Mouse (Mus musculus) embryonic facial prominence, embryonic 14.5 days (tissue): ENCODE measurements around the gene Arhgef3. TPM values are rescaled to one million over a fixed set of nuclear protein-coding genes. Genes with fewer than 3 reads are reported as not detected.

Experiments
- ATAC-seq: fragments of 200-750 bp; cut with Nextera tagmentation; 2 replicates; pipeline ENCODE4 v1.8.0; 2017; ENCODE audit warnings: low read depth, moderate number of reproducible peaks, moderate TSS enrichment
- DNase-seq: peaks from one replicate; pipeline ENCODE4 v3.0.0-alpha.2; 2015; ENCODE audit warnings: low spot score
- H3K27ac ChIP-seq: fragments of 300-500 bp; sonication (generic); replicated peaks from 2 replicates; pipeline ENCODE4 v1.5.1; 2014; ENCODE audit warnings: low read depth, mild to moderate bottlenecking, low read length, moderate library complexity
- H3K27me3 ChIP-seq: fragments of 300-500 bp; sonication (generic); replicated peaks from 2 replicates; pipeline ENCODE4 v1.6.1; 2014; ENCODE audit warnings: low read length; ENCODE audit not compliant: control insufficient read depth, insufficient read depth
- H3K36me3 ChIP-seq: fragments of 300-500 bp; sonication (generic); 2 replicates; pipeline ENCODE4 v1.6.1; 2014; ENCODE audit warnings: low read length, mixed read lengths; ENCODE audit not compliant: control insufficient read depth, insufficient read depth
- H3K4me1 ChIP-seq: fragments of 300-500 bp; sonication (generic); 2 replicates; pipeline ENCODE4 v1.6.1; 2014; ENCODE audit warnings: antibody characterized with exemption, low read length; ENCODE audit not compliant: control insufficient read depth, insufficient read depth
- H3K4me2 ChIP-seq: fragments of 300-500 bp; sonication (generic); 2 replicates; pipeline ENCODE4 v1.6.1; 2014; ENCODE audit warnings: low read depth, mild to moderate bottlenecking, low read length, moderate library complexity, mixed read lengths
- H3K4me3 ChIP-seq: fragments of 300-500 bp; sonication (generic); 2 replicates; pipeline ENCODE4 v1.5.1; 2014; ENCODE audit warnings: low read depth, mild to moderate bottlenecking, low read length
- H3K9ac ChIP-seq: fragments of 300-500 bp; sonication (generic); 2 replicates; pipeline ENCODE4 v1.6.1; 2014; ENCODE audit warnings: low read depth, mild to moderate bottlenecking, low read length, moderate library complexity, mixed read lengths
- H3K9me3 ChIP-seq: fragments of 300-500 bp; sonication (generic); 2 replicates; pipeline ENCODE4 v1.6.1; 2016; ENCODE audit warnings: low read length; ENCODE audit not compliant: control insufficient read depth
- WGBS: fragments of 180-500 bp; shearing (Covaris S2); extraction: QIAGEN DNeasy Blood & Tissue Kit; methylation state at CpG from one replicate; pipeline ENCODE4 v1.1.7; 2014; 5-methylcytosine and 5-hydroxymethylcytosine counted together
- polyA plus RNA-seq: library from polyadenylated mRNA; unstranded; fragments of >200 nt; fragmentation: Nextera tagmentation; extraction: Ambion mirVana; gene quantifications from 2 replicates; pipeline ENCODE4 v1.2.1, GENCODE M21; 2014

Arhgef3 gene
- polyA plus RNA-seq, 1 experiment from 2014 or later: 15.3 TPM

DNA sequence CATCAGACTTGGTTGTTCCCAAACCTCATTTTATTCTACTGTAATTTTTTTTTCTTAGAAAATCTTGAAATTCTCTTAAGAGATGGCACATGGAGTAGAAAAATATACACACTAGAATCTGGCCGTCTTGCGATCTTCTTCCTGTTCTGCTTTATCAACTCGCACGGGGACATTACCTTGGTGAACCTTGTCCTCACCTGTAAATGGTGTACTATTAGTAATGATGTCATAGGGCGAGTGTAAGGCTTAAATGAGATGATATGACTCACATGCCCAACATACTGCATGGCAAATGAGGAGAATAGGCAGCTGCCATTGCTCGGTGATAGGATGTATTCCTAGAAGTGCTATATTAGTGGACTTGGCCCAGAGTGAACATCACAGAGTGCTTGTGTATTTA is 49.9 kb downstream of the Arhgef3 start:
- H3K36me3 ChIP-seq: no peaks in the 10 kb centered on the region
- ATAC-seq (no peak), DNase-seq (no peak)
- H3K4me1 ChIP-seq: no peaks in the 10 kb centered on the region
- H3K9me3 ChIP-seq: no peaks in the 10 kb centered on the region
- H3K27me3 ChIP-seq: no peaks in the 10 kb centered on the region
- no peak overlapping the region for H3K27ac ChIP-seq
- H3K4me3 ChIP-seq: no peak overlapping the region
- H3K9ac ChIP-seq: no peak overlapping the region
- WGBS: 89% methylated on average over 6 of the region's 6 CpGs
- H3K4me2 ChIP-seq: no peak overlapping the region

- WGBS: 70% methylated on average over 8 of the region's 8 CpGs
- Histone ChIP-seq H3K36me3 (no peaks in the 10 kb centered on the region), H3K27ac (no peak overlapping the region), H3K9me3 (no peaks in the 10 kb centered on the region), H3K4me1 (peaks cover 10% of the 10 kb centered on the region; the same call in 1 of the 2 replicates), H3K4me2 (no peak overlapping the region), H3K4me3 (no peak overlapping the region), H3K27me3 (no peaks in the 10 kb centered on the region), H3K9ac (no peak overlapping the region)
- ATAC-seq: peak; percentile 60; the same call in 1 of the 2 replicates
- DNase-seq: peak; percentile 63
Observed at GRCm38 (mm10) chr14:27166751-27167150, 52.1 kb downstream of the Arhgef3 start.

GRCm38 (mm10) chr14:27167177-27167576 is 52.5 kb downstream of the Arhgef3 start:
- H3K9me3 ChIP-seq: no peaks in the 10 kb centered on the region
- H3K4me1 ChIP-seq: peaks cover 10% of the 10 kb centered on the region
- H3K9ac ChIP-seq: no peak overlapping the region
- H3K27ac ChIP-seq: no peak overlapping the region
- DNase-seq (no peak), ATAC-seq (peak; percentile 44; the same call in 1 of the 2 replicates)
- no peak overlapping the region for H3K4me3 ChIP-seq
- H3K4me2 ChIP-seq: no peak overlapping the region
- H3K36me3 ChIP-seq: no peaks in the 10 kb centered on the region
- no peaks in the 10 kb centered on the region for H3K27me3 ChIP-seq
- WGBS: 81% methylated on average over 4 of the region's 4 CpGs

DNA sequence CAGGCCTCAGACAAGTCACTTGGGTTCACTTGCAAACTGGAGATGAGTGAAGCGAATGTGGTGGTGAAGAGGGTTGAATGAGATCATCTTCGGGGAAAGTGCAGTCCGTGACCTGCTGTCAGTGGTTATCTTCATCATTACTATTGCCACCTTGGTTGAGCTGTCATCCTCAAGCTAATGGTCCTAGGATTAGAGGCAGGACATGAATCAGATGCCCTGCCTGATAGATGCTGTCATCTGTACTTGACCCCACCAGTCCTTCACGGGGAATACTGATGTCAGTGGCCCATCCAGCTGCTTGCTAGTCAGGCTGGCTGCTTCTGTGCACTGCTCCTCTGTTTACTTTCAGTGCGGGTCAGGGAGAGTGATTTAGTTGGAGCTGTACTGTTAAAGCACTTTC is 53.7 kb downstream of the Arhgef3 start:
- Histone ChIP-seq H3K27me3 (no peaks in the 10 kb centered on the region), H3K4me3 (no peak overlapping the region), H3K4me2 (no peak overlapping the region), H3K27ac (no peak overlapping the region), H3K4me1 (peaks cover 10% of the 10 kb centered on the region), H3K36me3 (no peaks in the 10 kb centered on the region), H3K9me3 (no peaks in the 10 kb centered on the region), H3K9ac (no peak overlapping the region)
- ATAC-seq (no peak), DNase-seq (no peak)
- 80% methylated on average over 5 of the region's 5 CpGs for WGBS

- DNase-seq (no peak), ATAC-seq (no peak)
- no peaks in the 10 kb centered on the region for H3K27me3 ChIP-seq
- H3K4me1 ChIP-seq: peaks cover 14% of the 10 kb centered on the region
- H3K4me2 ChIP-seq: no peak overlapping the region
- H3K4me3 ChIP-seq: no peak overlapping the region
- no peak overlapping the region for H3K9ac ChIP-seq
- no peaks in the 10 kb centered on the region for H3K9me3 ChIP-seq
- no peaks in the 10 kb centered on the region for H3K36me3 ChIP-seq
- H3K27ac ChIP-seq: no peak overlapping the region
- WGBS: 90% methylated on average over 4 of the region's 4 CpGs
Observed at GRCm38 (mm10) chr14:27169287-27169686, 54.6 kb downstream of the Arhgef3 start.

DNA sequence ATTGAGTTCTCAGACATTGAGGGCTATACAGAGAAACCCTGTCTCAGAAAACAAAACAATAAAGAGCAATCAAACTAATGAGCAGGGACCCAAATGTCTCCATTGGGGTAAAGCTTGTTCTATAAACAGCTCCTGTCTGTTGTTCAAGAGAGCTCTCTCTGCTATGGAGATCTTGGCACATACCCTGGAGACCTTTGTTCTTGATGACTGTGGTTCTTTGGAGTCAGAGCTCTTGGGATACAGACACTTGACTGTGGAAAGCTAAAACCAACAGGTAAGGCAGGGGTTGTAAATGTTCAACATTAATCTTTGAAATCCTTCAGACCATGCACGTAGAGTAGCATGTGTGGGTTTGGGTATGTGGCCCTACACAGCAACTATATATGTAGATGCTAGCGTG is 55.7 kb downstream of the Arhgef3 start:
- WGBS: 97% methylated on average over 2 of the region's 2 CpGs
- H3K4me1 ChIP-seq: peaks cover 14% of the 10 kb centered on the region

GRCm38 (mm10) chr14:27171175-27171830 is 56.6 kb downstream of the Arhgef3 start:
- DNase-seq: peak; percentile 54
- Histone ChIP-seq H3K36me3 (no peaks in the 10 kb centered on the region), H3K4me3 (no peak overlapping the region), H3K9me3 (no peaks in the 10 kb centered on the region), H3K4me2 (peak overlapping the region; percentile 8; the same call in 1 of the 2 replicates), H3K4me1 (peaks cover 14% of the 10 kb centered on the region), H3K27ac (peak overlapping the region; percentile 30), H3K9ac (no peak overlapping the region), H3K27me3 (no peaks in the 10 kb centered on the region)
- ATAC-seq: no peak
- 26% methylated on average over 14 of the region's 14 CpGs for WGBS

More for the DNA sequence above, 55.7 kb downstream of the Arhgef3 start:
- no peak overlapping the region for H3K27ac ChIP-seq
- ATAC-seq (no peak), DNase-seq (no peak)
- no peaks in the 10 kb centered on the region for H3K36me3 ChIP-seq
- H3K9ac ChIP-seq: no peak overlapping the region
- H3K4me2 ChIP-seq: no peak overlapping the region
- no peaks in the 10 kb centered on the region for H3K27me3 ChIP-seq
- H3K9me3 ChIP-seq: no peaks in the 10 kb centered on the region
- no peak overlapping the region for H3K4me3 ChIP-seq

GRCm38 (mm10) chr14:27173178-27173803 is 58.6 kb downstream of the Arhgef3 start:
- 0 out of 2 replicates have a peak, but pooled peaks have one; percentile 20 for ATAC-seq

More at GRCm38 (mm10) chr14:27173178-27173803, 58.6 kb downstream of the Arhgef3 start:
- no peaks in the 10 kb centered on the region for H3K27me3 ChIP-seq
- H3K27ac ChIP-seq: no peak overlapping the region
- no peak overlapping the region for H3K4me2 ChIP-seq
- WGBS: 63% methylated on average over 10 of the region's 10 CpGs
- no peaks in the 10 kb centered on the region for H3K36me3 ChIP-seq
- no peaks in the 10 kb centered on the region for H3K9me3 ChIP-seq
- peaks cover 14% of the 10 kb centered on the region for H3K4me1 ChIP-seq
- H3K4me3 ChIP-seq: no peak overlapping the region
- DNase-seq: peak; percentile 61
- H3K9ac ChIP-seq: no peak overlapping the region
